Mouse (Mus musculus) limb, embryonic 10.5 days (tissue): ENCODE results near the gene Vmn2r70. TPM values are rescaled to one million over a fixed set of nuclear protein-coding genes. Genes with fewer than 3 reads are reported as not detected.

Experiments used
- DNase-seq: peaks from one replicate; pipeline ENCODE4 v3.0.0-alpha.2; 2017; ENCODE audit warnings: low spot score
- H3K27ac ChIP-seq: fragments of 300-500 bp; sonication (generic); 2 replicates; pipeline ENCODE4 v1.5.1; 2016; ENCODE audit warnings: mild to moderate bottlenecking
- H3K27me3 ChIP-seq: fragments of 300-500 bp; sonication (generic); 2 replicates; pipeline ENCODE4 v1.6.1; 2016; ENCODE audit warnings: low read depth, mild to moderate bottlenecking; ENCODE audit not compliant: poor library complexity, severe bottlenecking
- H3K36me3 ChIP-seq: fragments of 300-500 bp; sonication (generic); 2 replicates; pipeline ENCODE4 v1.6.1; 2016; ENCODE audit warnings: mild to moderate bottlenecking, moderate library complexity
- H3K4me1 ChIP-seq: fragments of 300-500 bp; sonication (generic); 2 replicates; pipeline ENCODE4 v1.6.1; 2016
- H3K4me3 ChIP-seq: fragments of 300-500 bp; sonication (generic); 2 replicates; pipeline ENCODE4 v1.5.1; 2016; ENCODE audit warnings: mild to moderate bottlenecking, moderate library complexity
- H3K9me3 ChIP-seq: fragments of 300-500 bp; sonication (generic); replicated peaks from 2 replicates; pipeline ENCODE4 v1.6.1; 2016; ENCODE audit warnings: mild to moderate bottlenecking
- WGBS: fragments of 180-500 bp; shearing (Covaris S2); methylation state at CpG from one replicate; pipeline ENCODE4 v1.1.7; 2016; 5-methylcytosine and 5-hydroxymethylcytosine counted together
- polyA plus RNA-seq: library from polyadenylated mRNA; unstranded; fragments of >200 nt; fragmentation: Nextera tagmentation; extraction: Ambion mirVana; gene quantifications from 2 replicates; pipeline ENCODE4 v1.2.1, GENCODE M21; 2016

Gene Vmn2r70
- not detected in 2 replicates for polyA plus RNA-seq

- Histone ChIP-seq H3K27me3 (no peaks in the 10 kb centered on the region), H3K4me1 (no peaks in the 10 kb centered on the region), H3K36me3 (no peaks in the 10 kb centered on the region), H3K4me3 (no peak within 1 kb of the TSS), H3K27ac (no peak within 1 kb of the TSS), H3K9me3 (no peaks in the 10 kb centered on the region)
- 90% methylated on average over 2 of the region's 2 CpGs for WGBS
- DNase-seq: no peak
These were observed at the start of gene Vmn2r70 for GRCm38 (mm10) chr7:85569092-85569491. Vmn2r70 (minus strand) TSS chr7:85569192.

- H3K36me3 ChIP-seq: no peaks in the 10 kb centered on the region
- DNase-seq: no peak
- no peak within 1 kb of the TSS for H3K27ac ChIP-seq
- no peaks in the 10 kb centered on the region for H3K9me3 ChIP-seq
- no peak within 1 kb of the TSS for H3K4me3 ChIP-seq
- H3K27me3 ChIP-seq: no peaks in the 10 kb centered on the region
- WGBS: 80% methylated on average over 5 of the region's 5 CpGs
- no peaks in the 10 kb centered on the region for H3K4me1 ChIP-seq
These were observed 6.2 kb downstream of the Vmn2r70 start, which contains the start of gene Vmn2r71 for GRCm38 (mm10) chr7:85562787-85563186. Vmn2r71 (plus strand) TSS chr7:85563087.

- 76% methylated on average over 2 of the region's 2 CpGs for WGBS
- DNase-seq: no peak
- Histone ChIP-seq H3K27ac (no peak overlapping the region), H3K27me3 (no peaks in the 10 kb centered on the region), H3K9me3 (no peaks in the 10 kb centered on the region; the same call in 1 of the 2 replicates), H3K4me3 (no peak overlapping the region), H3K4me1 (no peaks in the 10 kb centered on the region), H3K36me3 (no peaks in the 10 kb centered on the region)
These were observed 25.9 kb downstream of the Vmn2r70 start for GRCm38 (mm10) chr7:85543118-85543517.

GRCm38 (mm10) chr7:85542108-85542507 lies 26.9 kb downstream of the Vmn2r70 start:
- no peak for DNase-seq
- Histone ChIP-seq H3K9me3 (no peaks in the 10 kb centered on the region; the same call in 1 of the 2 replicates), H3K4me1 (no peaks in the 10 kb centered on the region), H3K36me3 (no peaks in the 10 kb centered on the region), H3K27me3 (no peaks in the 10 kb centered on the region), H3K27ac (no peak overlapping the region), H3K4me3 (no peak overlapping the region)
- WGBS: 91% methylated on average over 2 of the region's 2 CpGs

Other genes with a start within 250 kb of the Vmn2r70 start
- gene Vmn2r69, start 153.3 kb downstream of the Vmn2r70 start, polyA plus RNA-seq: not detected in 2 replicates
- not detected in 2 replicates for gene Vmn2r71, start 6.1 kb downstream of the Vmn2r70 start, polyA plus RNA-seq
- not detected in 2 replicates for gene Vmn2r72, start 185.9 kb upstream of the Vmn2r70 start, polyA plus RNA-seq